Mouse (Mus musculus) heart, postnatal 0 days (tissue): ENCODE measurements at regions not wholly inside any gene's neighbourhood (a gene's known extent, or its start where the extent isn't known, plus 50 kb on each side); places are given as distances from the start of the nearest gene placed in this dataset.

Experiments used
- CTCF ChIP-seq: IDR thresholded peaks from 2 replicates; pipeline ENCODE4 v1.5.1; 2016; ENCODE audit warnings: antibody characterized with exemption, control low read depth, low read depth
- EP300 ChIP-seq: IDR thresholded peaks from 2 replicates; pipeline ENCODE4 v1.6.1; 2016; ENCODE audit warnings: antibody characterized with exemption, low read depth

- TF ChIP-seq CTCF (no peak), EP300 (no peak)
These were observed 155.8 kb downstream of the Utp6 start for GRCm38 (mm10) chr11:79806417-79806816.
